Mouse (Mus musculus): ENCODE data around the gene Pphln1.

GRCm38 (mm10) chr15:93381337-93381736 lies 16.8 kb upstream of the Pphln1 start:
- TF ChIP-seq CTCF (IDR thresholded peaks at IDR 0.05; ENCODE audit: insufficient read depth, low read depth, low read length) (no peak), POLR2A (IDR thresholded peaks at IDR 0.05; ENCODE audit: insufficient read depth, low read depth, low read length) (no peak)

Data from olfactory bulb, adult 2 months (tissue).